Mouse (Mus musculus) forebrain, embryonic 15.5 days (tissue): ENCODE results near the gene Clba1. TPM values are rescaled to one million over a fixed set of nuclear protein-coding genes. Genes with fewer than 3 reads are reported as not detected.
"Not testable (repeated sequence)": the region's sequence is repeated elsewhere in the genome, so short reads cannot be mapped to it uniquely, and the experiment has no call there.

Experiments used
- ATAC-seq: fragments of 200-750 bp; cut with Nextera tagmentation; replicated peaks from 2 replicates; pipeline ENCODE4 v1.8.0; 2017; ENCODE audit warnings: mild to moderate bottlenecking, moderate TSS enrichment, moderate library complexity
- H3K27ac ChIP-seq: fragments of 300-500 bp; sonication (generic); replicated peaks from 2 replicates; pipeline ENCODE4 v1.5.1; 2015; ENCODE audit warnings: mild to moderate bottlenecking, inconsistent platforms
- H3K27me3 ChIP-seq: fragments of 300-500 bp; sonication (generic); 2 replicates; pipeline ENCODE4 v1.6.1; 2015; ENCODE audit warnings: inconsistent platforms
- H3K36me3 ChIP-seq: fragments of 300-500 bp; sonication (generic); 2 replicates; pipeline ENCODE4 v1.6.1; 2015; ENCODE audit warnings: mild to moderate bottlenecking, inconsistent platforms
- H3K4me1 ChIP-seq: fragments of 300-500 bp; sonication (generic); 2 replicates; pipeline ENCODE4 v1.6.1; 2015; ENCODE audit warnings: inconsistent platforms
- H3K4me2 ChIP-seq: fragments of 300-500 bp; sonication (generic); replicated peaks from 2 replicates; pipeline ENCODE4 v1.6.1; 2015; ENCODE audit warnings: mild to moderate bottlenecking, inconsistent platforms
- H3K4me3 ChIP-seq: fragments of 300-500 bp; sonication (generic); 2 replicates; pipeline ENCODE4 v1.5.1; 2015; ENCODE audit warnings: mild to moderate bottlenecking, inconsistent platforms
- H3K9ac ChIP-seq: fragments of 300-500 bp; sonication (generic); replicated peaks from 2 replicates; pipeline ENCODE4 v1.6.1; 2015; ENCODE audit warnings: mild to moderate bottlenecking, inconsistent platforms
- H3K9me3 ChIP-seq: fragments of 300-500 bp; sonication (generic); 2 replicates; pipeline ENCODE4 v1.6.1; 2016; ENCODE audit warnings: inconsistent platforms
- WGBS: fragments of 180-500 bp; shearing (Covaris S2); methylation state at CpG from one replicate; pipeline ENCODE4 v1.1.7; 2015; ENCODE audit warnings: mixed read lengths; 5-methylcytosine and 5-hydroxymethylcytosine counted together
- polyA plus RNA-seq: library from polyadenylated mRNA; unstranded; fragments of >200 nt; fragmentation: Nextera tagmentation; extraction: Ambion mirVana; gene quantifications from 2 replicates; pipeline ENCODE4 v1.2.1, GENCODE M21; 2015

Clba1 gene
- polyA plus RNA-seq, 1 experiment from 2014 or later: 18.5 TPM

GRCm38 (mm10) chr12:112809641-112810040 is 904 bp downstream of the Clba1 start:
- H3K9me3 ChIP-seq: no peaks in the 10 kb centered on the region
- 21% methylated on average over 8 of the region's 8 CpGs for WGBS
- H3K4me1 ChIP-seq: peaks cover 13% of the 10 kb centered on the region
- no peak overlapping the region for H3K27ac ChIP-seq
- no peaks in the 10 kb centered on the region for H3K27me3 ChIP-seq
- H3K9ac ChIP-seq: peak overlapping the region; percentile 56
- H3K4me2 ChIP-seq: peak overlapping the region; percentile 85
- no peak for ATAC-seq
- H3K4me3 ChIP-seq: peak overlapping the region; percentile 52
- peaks cover 2% of the 10 kb centered on the region; the same call in 1 of the 2 replicates for H3K36me3 ChIP-seq

- WGBS: 63% methylated on average over 19 of the region's 19 CpGs
- no peak overlapping the region for H3K4me3 ChIP-seq
- no peak overlapping the region for H3K9ac ChIP-seq
- H3K9me3 ChIP-seq: no peaks in the 10 kb centered on the region
- H3K4me2 ChIP-seq: peak overlapping the region; percentile 85
- no peak for ATAC-seq
- no peaks in the 10 kb centered on the region for H3K27me3 ChIP-seq
- H3K36me3 ChIP-seq: peaks cover 2% of the 10 kb centered on the region; the same call in 1 of the 2 replicates
- H3K27ac ChIP-seq: no peak overlapping the region
- peaks cover 13% of the 10 kb centered on the region for H3K4me1 ChIP-seq
These were observed 1.6 kb downstream of the Clba1 start for GRCm38 (mm10) chr12:112810092-112810885.

GRCm38 (mm10) chr12:112813370-112813769 is 4.6 kb downstream of the Clba1 start:
- H3K36me3 ChIP-seq: peaks cover 10% of the 10 kb centered on the region

GRCm38 (mm10) chr12:112814682-112815470 is 6.1 kb downstream of the Clba1 start:
- no peaks in the 10 kb centered on the region; the same call in 1 of the 2 replicates for H3K4me1 ChIP-seq
- no peak overlapping the region for H3K9ac ChIP-seq
- ATAC-seq: 0 out of 2 replicates have a peak, but pooled peaks have one; percentile 17
- no peak overlapping the region for H3K4me2 ChIP-seq
- H3K36me3 ChIP-seq: peaks cover 25% of the 10 kb centered on the region
- H3K9me3 ChIP-seq: no peaks in the 10 kb centered on the region
- no peak overlapping the region for H3K27ac ChIP-seq
- 82% methylated on average over 14 of the region's 14 CpGs for WGBS
- no peaks in the 10 kb centered on the region for H3K27me3 ChIP-seq
- H3K4me3 ChIP-seq: no peak overlapping the region

More at GRCm38 (mm10) chr12:112813370-112813769, 4.6 kb downstream of the Clba1 start:
- 93% methylated on average over 7 of the region's 7 CpGs for WGBS
- H3K4me1 ChIP-seq: peaks cover 9% of the 10 kb centered on the region
- no peak overlapping the region for H3K4me2 ChIP-seq
- H3K9me3 ChIP-seq: no peaks in the 10 kb centered on the region
- no peak for ATAC-seq
- H3K27ac ChIP-seq: no peak overlapping the region
- no peak overlapping the region for H3K4me3 ChIP-seq
- no peak overlapping the region for H3K9ac ChIP-seq
- H3K27me3 ChIP-seq: no peaks in the 10 kb centered on the region

GRCm38 (mm10) chr12:112816294-112816693 is 7.6 kb downstream of the Clba1 start:
- no peak for ATAC-seq
- Histone ChIP-seq H3K27me3 (no peaks in the 10 kb centered on the region), H3K36me3 (peaks cover 38% of the 10 kb centered on the region), H3K4me1 (no peaks in the 10 kb centered on the region), H3K27ac (no peak overlapping the region), H3K9me3 (no peaks in the 10 kb centered on the region), H3K4me2 (no peak overlapping the region), H3K9ac (no peak overlapping the region), H3K4me3 (no peak overlapping the region)
- WGBS: 50% methylated on average over 4 of the region's 4 CpGs

- H3K9ac ChIP-seq, H3K9me3 ChIP-seq, H3K27ac ChIP-seq, H3K4me1 ChIP-seq, H3K27me3 ChIP-seq, H3K4me2 ChIP-seq, ATAC-seq, H3K4me3 ChIP-seq: not testable (repeated sequence)
- 87% methylated on average over 7 of the region's 7 CpGs for WGBS
- H3K36me3 ChIP-seq: peaks cover 44% of the 10 kb centered on the region
These were observed 8.1 kb downstream of the Clba1 start for GRCm38 (mm10) chr12:112816866-112817265.

- Histone ChIP-seq H3K27me3 (no peaks in the 10 kb centered on the region), H3K27ac (no peak overlapping the region), H3K4me3 (no peak overlapping the region), H3K36me3 (peaks cover 47% of the 10 kb centered on the region), H3K4me1 (peaks cover 8% of the 10 kb centered on the region; the same call in 1 of the 2 replicates), H3K9me3 (no peaks in the 10 kb centered on the region), H3K4me2 (no peak overlapping the region), H3K9ac (no peak overlapping the region)
- 94% methylated on average over 8 of the region's 8 CpGs for WGBS
- ATAC-seq: no peak
These were observed 10.4 kb downstream of the Clba1 start for GRCm38 (mm10) chr12:112819057-112819662.

GRCm38 (mm10) chr12:112820401-112820999 is 11.8 kb downstream of the Clba1 start:
- no peak for ATAC-seq
- no peaks in the 10 kb centered on the region for H3K9me3 ChIP-seq
- peaks cover 49% of the 10 kb centered on the region for H3K36me3 ChIP-seq
- 78% methylated on average over 12 of the region's 12 CpGs for WGBS
- H3K4me1 ChIP-seq: peaks cover 11% of the 10 kb centered on the region; the same call in 1 of the 2 replicates
- no peak overlapping the region for H3K4me2 ChIP-seq
- H3K4me3 ChIP-seq: no peak overlapping the region
- no peak overlapping the region for H3K27ac ChIP-seq
- H3K27me3 ChIP-seq: no peaks in the 10 kb centered on the region
- H3K9ac ChIP-seq: no peak overlapping the region

GRCm38 (mm10) chr12:112821216-112821615 is 12.5 kb downstream of the Clba1 start:
- peaks cover 18% of the 10 kb centered on the region for H3K4me1 ChIP-seq
- WGBS: 55% methylated on average over 1 of the region's 1 CpGs
- H3K9ac ChIP-seq: no peak overlapping the region
- no peak overlapping the region for H3K4me2 ChIP-seq
- no peak overlapping the region for H3K4me3 ChIP-seq
- no peaks in the 10 kb centered on the region for H3K27me3 ChIP-seq
- H3K36me3 ChIP-seq: peaks cover 49% of the 10 kb centered on the region
- no peak for ATAC-seq
- H3K27ac ChIP-seq: no peak overlapping the region
- no peaks in the 10 kb centered on the region for H3K9me3 ChIP-seq

- 86% methylated on average over 4 of the region's 4 CpGs for WGBS
- H3K9ac ChIP-seq: no peak overlapping the region
- no peaks in the 10 kb centered on the region for H3K27me3 ChIP-seq
- H3K4me1 ChIP-seq: peaks cover 26% of the 10 kb centered on the region
- no peak for ATAC-seq
- peaks cover 51% of the 10 kb centered on the region for H3K36me3 ChIP-seq
- H3K9me3 ChIP-seq: no peaks in the 10 kb centered on the region
- no peak overlapping the region for H3K4me3 ChIP-seq
- H3K4me2 ChIP-seq: no peak overlapping the region
- H3K27ac ChIP-seq: no peak overlapping the region
These were observed 13.2 kb downstream of the Clba1 start for GRCm38 (mm10) chr12:112821974-112822373.

GRCm38 (mm10) chr12:112822676-112823075 is 13.9 kb downstream of the Clba1 start:
- Histone ChIP-seq H3K27ac (no peak overlapping the region), H3K36me3 (peaks cover 53% of the 10 kb centered on the region), H3K9me3 (no peaks in the 10 kb centered on the region), H3K4me2 (no peak overlapping the region), H3K4me1 (peaks cover 33% of the 10 kb centered on the region), H3K4me3 (no peak overlapping the region), H3K9ac (no peak overlapping the region), H3K27me3 (no peaks in the 10 kb centered on the region)
- no peak for ATAC-seq
- WGBS: 87% methylated on average over 2 of the region's 2 CpGs
